Mouse (Mus musculus): ENCODE data around the gene Ppm1b. TPM values are rescaled to one million over a fixed set of nuclear protein-coding genes. Genes with fewer than 3 reads are reported as not detected.

The Ppm1b gene
- polyA plus RNA-seq, 1 experiment from 2014 or later, result 100 TPM

DNA sequence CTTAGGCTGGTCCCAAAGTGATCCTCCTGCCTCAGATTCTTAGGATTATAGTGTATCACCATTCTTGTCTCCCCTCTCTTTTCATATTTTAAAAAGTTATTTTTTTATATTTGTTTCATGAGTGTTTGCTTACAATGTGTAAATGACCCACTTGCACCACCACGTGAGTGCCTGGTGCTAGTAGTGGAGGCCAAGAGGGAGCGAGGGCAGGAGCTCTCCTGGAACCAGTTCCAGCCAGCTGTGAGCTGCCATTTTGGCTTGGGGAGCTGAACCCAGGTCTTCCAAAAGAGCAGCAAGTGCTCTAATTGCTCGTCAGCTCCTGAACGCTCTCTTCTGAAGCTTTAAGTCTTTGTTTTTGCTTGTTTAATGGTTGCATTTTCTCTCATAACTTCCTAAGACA lies 3.6 kb downstream of the Ppm1b start:
- Histone ChIP-seq H3K9ac (ENCODE audit: low read length) (no peak overlapping the region), H3K36me3 (ENCODE audit: control insufficient read depth, insufficient read depth, low read length) (no peaks in the 10 kb centered on the region), H3K27me3 (ENCODE audit: control insufficient read depth, insufficient read depth, low read length) (no peaks in the 10 kb centered on the region), H3K4me2 (ENCODE audit: low read depth) (no peak overlapping the region), H3K4me1 (ENCODE audit: control insufficient read depth, insufficient read depth, low read length) (peaks cover 16% of the 10 kb centered on the region), H3K9me3 (ENCODE audit: control insufficient read depth, low read length) (no peaks in the 10 kb centered on the region), H3K4me3 (ENCODE audit: low read depth, low read length) (no peak overlapping the region; the same call in 1 of the 2 replicates), H3K27ac (ENCODE audit: low read depth, low read length) (no peak overlapping the region)
- DNase-seq (ENCODE audit: low spot score) (no peak), ATAC-seq (ENCODE audit: insufficient read depth, low FRiP score, low TSS enrichment) (no peak)
- WGBS, result 75% methylated on average over 4 of the region's 4 CpGs

DNA sequence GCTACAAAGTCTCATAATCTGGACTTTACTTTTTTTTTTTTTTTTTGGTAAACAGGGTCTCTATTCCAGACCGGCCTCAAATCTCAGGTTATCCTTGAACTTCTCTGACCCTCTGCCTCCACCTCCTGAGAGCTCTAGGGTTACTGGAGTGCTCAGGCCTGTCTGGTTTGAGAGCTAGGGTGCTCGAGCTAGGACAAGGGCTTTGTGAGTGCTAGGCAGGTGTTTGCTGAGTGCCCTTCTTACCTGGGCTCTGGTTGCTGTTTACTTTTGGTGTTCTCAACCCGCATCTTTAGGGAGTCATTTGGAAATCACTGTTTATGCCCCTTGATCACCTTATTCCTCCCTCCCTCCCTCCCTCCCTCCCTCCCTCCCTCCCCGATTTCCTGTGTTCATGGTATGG lies 5.5 kb downstream of the Ppm1b start:
- Histone ChIP-seq H3K4me2 (ENCODE audit: low read depth) (no peak overlapping the region), H3K4me3 (ENCODE audit: low read depth, low read length) (no peak overlapping the region), H3K27ac (ENCODE audit: low read depth, low read length) (no peak overlapping the region), H3K9me3 (ENCODE audit: control insufficient read depth, low read length) (no peaks in the 10 kb centered on the region), H3K27me3 (ENCODE audit: control insufficient read depth, insufficient read depth, low read length) (no peaks in the 10 kb centered on the region), H3K4me1 (ENCODE audit: control insufficient read depth, insufficient read depth, low read length) (peaks cover 16% of the 10 kb centered on the region), H3K36me3 (ENCODE audit: control insufficient read depth, insufficient read depth, low read length) (no peaks in the 10 kb centered on the region), H3K9ac (ENCODE audit: low read length) (no peak overlapping the region)
- no peak for DNase-seq (ENCODE audit: low spot score)
- WGBS, result 83% methylated on average over 4 of the region's 4 CpGs
- no peak for ATAC-seq (ENCODE audit: insufficient read depth, low FRiP score, low TSS enrichment)

DNA sequence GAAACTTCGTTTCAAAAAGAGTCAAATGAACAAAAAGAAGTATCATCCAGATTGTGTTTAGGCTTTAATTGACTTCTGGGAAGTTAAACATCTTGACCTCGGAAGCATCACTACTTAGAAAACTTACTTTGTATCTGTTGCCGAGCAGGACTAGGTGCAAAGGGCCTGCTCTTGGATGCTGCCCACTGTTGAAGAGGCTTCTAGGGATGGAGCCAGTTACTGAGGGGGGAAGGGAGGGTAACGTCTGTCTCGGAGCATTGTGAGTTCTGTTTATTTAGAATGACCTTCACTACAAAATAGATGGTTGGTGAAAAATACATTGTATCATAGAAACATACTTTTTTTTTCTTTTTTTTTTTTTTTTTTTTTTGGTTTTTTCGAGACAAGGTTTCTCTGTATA lies 7.1 kb downstream of the Ppm1b start:
- H3K9ac ChIP-seq (ENCODE audit: low read length), result no peak overlapping the region
- H3K4me2 ChIP-seq (ENCODE audit: low read depth), result no peak overlapping the region
- H3K9me3 ChIP-seq (ENCODE audit: control insufficient read depth, low read length), result no peaks in the 10 kb centered on the region
- no peaks in the 10 kb centered on the region for H3K36me3 ChIP-seq (ENCODE audit: control insufficient read depth, insufficient read depth, low read length)
- peaks cover 16% of the 10 kb centered on the region for H3K4me1 ChIP-seq (ENCODE audit: control insufficient read depth, insufficient read depth, low read length)
- H3K4me3 ChIP-seq (ENCODE audit: low read depth, low read length), result no peak overlapping the region
- no peaks in the 10 kb centered on the region for H3K27me3 ChIP-seq (ENCODE audit: control insufficient read depth, insufficient read depth, low read length)
- ATAC-seq (ENCODE audit: insufficient read depth, low FRiP score, low TSS enrichment) (no peak), DNase-seq (ENCODE audit: low spot score) (no peak)
- 84% methylated on average over 6 of the region's 6 CpGs for WGBS
- no peak overlapping the region for H3K27ac ChIP-seq (ENCODE audit: low read depth, low read length)

DNA sequence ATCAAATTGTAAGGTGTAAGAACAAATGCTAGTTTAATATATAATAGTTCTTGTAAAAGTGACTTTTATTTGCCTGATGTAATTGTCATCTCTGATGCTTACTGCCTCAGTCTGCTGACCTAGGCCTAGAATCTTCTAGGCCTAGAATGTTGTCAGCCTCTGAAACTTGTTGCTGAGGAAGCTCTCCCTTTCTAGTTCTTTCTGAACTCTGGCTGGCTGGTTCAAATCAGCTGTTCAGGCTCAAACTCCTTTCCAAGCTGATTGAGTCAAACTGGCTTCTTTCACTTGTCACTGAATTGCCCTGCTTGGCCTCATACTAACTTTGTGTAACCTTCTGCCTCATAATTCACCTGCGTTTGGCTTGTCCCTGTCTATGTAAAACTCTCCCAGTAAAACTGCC lies 9.7 kb downstream of the Ppm1b start:
- no peaks in the 10 kb centered on the region for H3K36me3 ChIP-seq (ENCODE audit: control insufficient read depth, insufficient read depth, low read length)
- no peak overlapping the region for H3K4me2 ChIP-seq (ENCODE audit: low read depth)
- ATAC-seq (ENCODE audit: insufficient read depth, low FRiP score, low TSS enrichment), result no peak
- no peak for DNase-seq (ENCODE audit: low spot score)
- WGBS, result 88% methylated on average over 1 of the region's 1 CpGs
- no peaks in the 10 kb centered on the region for H3K9me3 ChIP-seq (ENCODE audit: control insufficient read depth, low read length)
- H3K9ac ChIP-seq (ENCODE audit: low read length), result no peak overlapping the region
- no peak overlapping the region for H3K27ac ChIP-seq (ENCODE audit: low read depth, low read length)
- no peaks in the 10 kb centered on the region for H3K4me1 ChIP-seq (ENCODE audit: control insufficient read depth, insufficient read depth, low read length)
- H3K27me3 ChIP-seq (ENCODE audit: control insufficient read depth, insufficient read depth, low read length), result no peaks in the 10 kb centered on the region
- H3K4me3 ChIP-seq (ENCODE audit: low read depth, low read length), result no peak overlapping the region

DNA sequence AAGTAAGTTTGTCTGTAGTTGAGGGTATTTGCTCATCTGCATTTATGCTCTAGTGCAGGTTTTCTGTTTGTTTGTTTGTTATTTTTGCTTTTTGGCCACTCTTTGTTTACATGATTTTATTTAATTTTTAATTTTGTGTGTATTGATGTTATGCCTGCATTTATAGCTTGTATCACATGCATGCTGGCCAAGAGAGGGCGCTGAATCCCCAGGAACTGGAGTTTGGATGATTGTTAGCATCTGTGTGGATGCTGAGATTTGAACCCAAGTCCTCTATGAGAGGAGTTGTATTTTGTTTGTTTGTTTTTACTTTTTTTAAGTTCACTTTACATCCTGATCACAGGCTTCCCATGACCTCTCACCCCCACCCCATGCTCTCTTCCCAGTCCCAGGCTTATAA lies 10.5 kb downstream of the Ppm1b start:
- Histone ChIP-seq H3K9me3 (ENCODE audit: control insufficient read depth, low read length) (no peaks in the 10 kb centered on the region), H3K27me3 (ENCODE audit: control insufficient read depth, insufficient read depth, low read length) (no peaks in the 10 kb centered on the region), H3K4me1 (ENCODE audit: control insufficient read depth, insufficient read depth, low read length) (no peaks in the 10 kb centered on the region), H3K36me3 (ENCODE audit: control insufficient read depth, insufficient read depth, low read length) (no peaks in the 10 kb centered on the region), H3K4me3 (ENCODE audit: low read depth, low read length) (no peak overlapping the region), H3K27ac (ENCODE audit: low read depth, low read length) (no peak overlapping the region), H3K4me2 (ENCODE audit: low read depth) (no peak overlapping the region), H3K9ac (ENCODE audit: low read length) (no peak overlapping the region)
- ATAC-seq (ENCODE audit: insufficient read depth, low FRiP score, low TSS enrichment) (no peak), DNase-seq (ENCODE audit: low spot score) (no peak)
- 68% methylated on average over 1 of the region's 1 CpGs for WGBS

DNA sequence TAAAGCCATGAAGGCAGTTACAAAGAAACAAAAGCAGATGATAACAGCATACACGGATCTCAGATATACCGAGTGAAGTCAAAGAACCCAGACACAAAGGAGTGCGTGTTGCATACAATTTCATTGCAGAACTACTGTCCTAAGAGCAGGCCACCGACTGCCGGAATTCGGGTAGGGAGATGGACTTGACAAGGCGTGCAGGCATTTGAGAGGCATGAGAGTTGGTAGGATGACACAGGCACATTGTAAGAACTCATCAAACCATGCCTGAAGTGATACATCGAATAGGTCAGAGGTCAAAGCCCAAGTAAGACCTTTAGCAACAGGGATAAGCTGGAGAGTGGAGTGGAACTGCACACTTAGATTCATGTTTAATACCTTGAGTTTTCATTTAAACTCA lies 13.4 kb downstream of the Ppm1b start:
- H3K27ac ChIP-seq (ENCODE audit: low read depth, low read length), result no peak overlapping the region
- H3K9ac ChIP-seq (ENCODE audit: low read length), result no peak overlapping the region
- H3K36me3 ChIP-seq (ENCODE audit: control insufficient read depth, insufficient read depth, low read length), result no peaks in the 10 kb centered on the region
- WGBS, result 93% methylated on average over 8 of the region's 8 CpGs
- no peak overlapping the region for H3K4me3 ChIP-seq (ENCODE audit: low read depth, low read length)
- H3K4me2 ChIP-seq (ENCODE audit: low read depth), result no peak overlapping the region
- H3K9me3 ChIP-seq (ENCODE audit: control insufficient read depth, low read length), result no peaks in the 10 kb centered on the region
- H3K4me1 ChIP-seq (ENCODE audit: control insufficient read depth, insufficient read depth, low read length), result no peaks in the 10 kb centered on the region
- no peak for DNase-seq (ENCODE audit: low spot score)
- H3K27me3 ChIP-seq (ENCODE audit: control insufficient read depth, insufficient read depth, low read length), result no peaks in the 10 kb centered on the region
- no peak for ATAC-seq (ENCODE audit: insufficient read depth, low FRiP score, low TSS enrichment)

DNA sequence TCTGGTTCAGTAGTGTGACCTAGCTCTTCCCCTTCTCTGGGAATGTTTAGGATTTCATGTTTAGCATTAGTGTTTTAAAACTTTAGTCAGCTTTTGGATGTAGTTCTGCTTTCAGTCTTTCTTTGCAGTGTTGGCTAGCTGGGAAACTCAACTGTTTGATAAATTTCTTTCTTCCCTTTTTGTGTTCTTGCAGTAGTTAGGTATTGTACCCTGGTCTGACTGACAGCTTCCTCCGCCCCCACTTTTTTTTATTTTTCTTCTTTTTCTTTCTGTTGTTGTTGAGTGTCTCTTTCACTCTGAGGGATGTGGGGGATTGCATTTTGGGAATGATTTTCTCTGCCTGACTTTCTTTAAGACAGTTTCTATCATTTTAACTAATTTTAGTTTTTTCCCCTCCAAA lies 25.2 kb downstream of the Ppm1b start:
- Histone ChIP-seq H3K4me2 (ENCODE audit: low read depth) (no peak overlapping the region), H3K9ac (ENCODE audit: low read length) (no peak overlapping the region), H3K9me3 (ENCODE audit: control insufficient read depth, low read length) (no peaks in the 10 kb centered on the region), H3K4me1 (ENCODE audit: control insufficient read depth, insufficient read depth, low read length) (no peaks in the 10 kb centered on the region), H3K27me3 (ENCODE audit: control insufficient read depth, insufficient read depth, low read length) (no peaks in the 10 kb centered on the region), H3K27ac (ENCODE audit: low read depth, low read length) (no peak overlapping the region), H3K4me3 (ENCODE audit: low read depth, low read length) (no peak overlapping the region), H3K36me3 (ENCODE audit: control insufficient read depth, insufficient read depth, low read length) (no peaks in the 10 kb centered on the region)
- WGBS, result 76% methylated on average over 1 of the region's 1 CpGs
- DNase-seq (ENCODE audit: low spot score), result no peak
- ATAC-seq (ENCODE audit: insufficient read depth, low FRiP score, low TSS enrichment), result no peak

DNA sequence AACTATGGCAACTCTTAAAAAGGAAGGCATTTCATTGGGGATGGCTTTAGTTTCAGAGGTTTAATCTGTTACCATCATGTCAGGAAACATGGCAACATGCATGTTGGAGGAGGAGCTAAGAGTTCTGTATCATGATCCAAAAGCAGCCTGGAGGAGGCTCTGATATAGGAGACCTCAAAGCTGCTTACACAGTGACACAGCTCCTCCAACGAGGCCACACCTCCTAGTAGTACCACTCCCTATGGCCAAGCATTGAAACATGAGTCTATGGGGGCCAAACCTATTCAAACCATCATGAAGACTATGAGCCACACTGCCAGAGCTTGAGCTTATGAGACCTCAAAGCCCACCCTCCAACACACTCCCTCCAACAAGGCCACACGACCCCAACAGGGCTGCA lies 26.2 kb downstream of the Ppm1b start:
- no peak overlapping the region for H3K27ac ChIP-seq (ENCODE audit: low read depth, low read length)
- no peak overlapping the region for H3K9ac ChIP-seq (ENCODE audit: low read length)
- H3K4me3 ChIP-seq (ENCODE audit: low read depth, low read length), result no peak overlapping the region
- H3K36me3 ChIP-seq (ENCODE audit: control insufficient read depth, insufficient read depth, low read length), result no peaks in the 10 kb centered on the region; the same call in 1 of the 2 replicates
- no peaks in the 10 kb centered on the region for H3K27me3 ChIP-seq (ENCODE audit: control insufficient read depth, insufficient read depth, low read length)
- DNase-seq (ENCODE audit: low spot score) (no peak), ATAC-seq (ENCODE audit: insufficient read depth, low FRiP score, low TSS enrichment) (no peak)
- no peaks in the 10 kb centered on the region for H3K4me1 ChIP-seq (ENCODE audit: control insufficient read depth, insufficient read depth, low read length)
- H3K9me3 ChIP-seq (ENCODE audit: control insufficient read depth, low read length), result no peaks in the 10 kb centered on the region
- H3K4me2 ChIP-seq (ENCODE audit: low read depth), result no peak overlapping the region
- WGBS, result 89% methylated on average over 2 of the region's 2 CpGs

DNA sequence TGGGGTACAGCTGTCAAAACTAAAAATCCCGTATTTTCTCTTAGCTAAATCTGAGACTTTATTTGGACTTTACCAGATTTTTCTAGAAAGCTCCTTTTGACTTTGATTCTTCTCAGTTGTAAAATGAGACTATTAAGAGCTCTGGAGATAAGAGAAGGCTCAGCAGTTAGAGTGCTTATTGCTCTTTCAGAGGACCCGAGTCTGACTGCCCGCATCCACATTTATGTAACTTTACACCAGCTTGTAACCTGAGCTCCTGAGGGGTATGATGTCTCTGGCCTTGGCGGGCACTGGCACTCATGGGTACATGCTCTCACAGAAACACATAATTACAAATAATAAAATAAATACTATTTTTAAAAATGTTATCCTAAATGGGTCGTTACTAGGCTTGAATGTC lies 29.8 kb downstream of the Ppm1b start:
- Histone ChIP-seq H3K27me3 (ENCODE audit: control insufficient read depth, insufficient read depth, low read length) (no peaks in the 10 kb centered on the region), H3K4me1 (ENCODE audit: control insufficient read depth, insufficient read depth, low read length) (no peaks in the 10 kb centered on the region), H3K4me2 (ENCODE audit: low read depth) (no peak overlapping the region), H3K4me3 (ENCODE audit: low read depth, low read length) (no peak overlapping the region), H3K36me3 (ENCODE audit: control insufficient read depth, insufficient read depth, low read length) (no peaks in the 10 kb centered on the region; the same call in 1 of the 2 replicates), H3K27ac (ENCODE audit: low read depth, low read length) (no peak overlapping the region), H3K9ac (ENCODE audit: low read length) (no peak overlapping the region), H3K9me3 (ENCODE audit: control insufficient read depth, low read length) (no peaks in the 10 kb centered on the region)
- ATAC-seq (ENCODE audit: insufficient read depth, low FRiP score, low TSS enrichment) (no peak), DNase-seq (ENCODE audit: low spot score) (no peak)
- 63% methylated on average over 5 of the region's 5 CpGs for WGBS

All from neural tube, embryonic 11.5 days (tissue).